In the genomic region with DNA sequence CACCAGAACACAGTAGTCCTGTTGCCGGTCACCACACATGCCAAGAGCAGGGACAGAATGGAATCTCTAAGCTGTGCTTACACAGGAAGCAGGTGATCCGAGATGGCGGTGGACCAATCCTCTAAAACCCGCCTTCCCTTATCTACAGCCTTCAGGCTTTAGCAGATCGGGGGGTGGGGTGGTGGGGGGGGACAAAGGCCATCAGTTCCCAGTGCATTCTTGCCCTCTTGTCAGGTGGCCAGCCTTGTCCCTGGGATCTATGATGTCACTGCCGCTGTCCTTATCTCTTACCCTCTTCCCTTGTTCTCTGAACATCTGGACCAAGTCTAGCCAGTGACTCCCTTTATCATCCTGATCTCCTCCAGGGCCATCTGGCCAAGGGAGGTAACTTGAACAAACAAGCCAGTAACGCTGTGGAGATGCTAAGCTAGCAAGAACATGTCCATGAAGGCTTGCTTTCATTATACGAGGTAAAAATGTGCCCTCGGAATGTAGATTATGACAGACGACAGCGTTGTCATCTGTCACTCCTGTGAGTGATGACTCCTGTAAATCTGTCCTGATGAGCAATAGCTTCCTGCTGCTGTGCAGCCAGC, we compare ENCODE assay signal across 15 mouse cellular contexts. TPM values are rescaled to one million over a fixed set of nuclear protein-coding genes. Genes with fewer than 3 reads are reported as not detected.
DNase-seq lines count a peak whose midpoint lies in the region; ATAC-seq and TF ChIP-seq lines count a peak whose summit lies in the region.
"Had no signal": no experiment of that assay in that cellular context is flagged by ENCODE, and none has a peak within 500 bp of the region (broad histone marks: within the 10 kb centered on the region; RNA-seq: fewer than 3 reads in every experiment).

No protein-coding gene starts in this region.

- H3K4me1 ChIP-seq in intestine, embryonic 16.5 days (ENCODE audit: control insufficient read depth, insufficient read depth, low read length): peaks cover 3% of the 10 kb centered on the region; the same call in 1 of the 2 replicates
- H3K4me1 ChIP-seq in small intestine, adult 2 months (ENCODE audit: control insufficient read depth, insufficient read depth, insufficient read length, low read length): peaks cover 6% of the 10 kb centered on the region; the same call in 1 of the 2 replicates

- no peak for TF ChIP-seq POLR2A in small intestine, adult 2 months (IDR thresholded peaks at IDR 0.05; ENCODE audit: low read depth, low read length)

- TF ChIP-seq CTCF in layer of hippocampus, adult 2 months (conservative IDR thresholded peaks at IDR 0.05): no peak
- no peak for TF ChIP-seq CTCF in small intestine, adult 2 months (IDR thresholded peaks at IDR 0.05; ENCODE audit: extremely low read depth, insufficient read length, insufficient replicate concordance, low read depth, low read length)

- no peak overlapping the region for H3K4me2 ChIP-seq in intestine, embryonic 16.5 days (ENCODE audit: low read depth, low read length)

- DNase-seq in heart, adult 11 months: peak; percentile 91
- DNase-seq in heart, adult 8-10 months (ENCODE audit: low spot score): no peak
- no peak for DNase-seq in layer of hippocampus, adult 2 months (ENCODE audit: low spot score in 2 of 2)
- no peak for DNase-seq in layer of hippocampus, postnatal 10 days (ENCODE audit: low spot score in 2 of 2)
- no peak for DNase-seq in right cerebral cortex, postnatal 25 days
- DNase-seq: cerebellum, adult 11-12 months; kidney, postnatal 25 days; lung, postnatal 36 days; right cerebral cortex, adult 18-20 months had no signal

- peak; percentile 73 for ATAC-seq in intestine, embryonic 16.5 days
- no peak for ATAC-seq in CD4-positive, CD25-positive, alpha-beta regulatory T cell, adult 4 months
- ATAC-seq: forebrain, embryonic 16.5 days had no signal

- H3K9me3 ChIP-seq in intestine, embryonic 16.5 days (ENCODE audit: control insufficient read depth, low read length): no peaks in the 10 kb centered on the region
- H3K9me3 ChIP-seq: embryonic facial prominence, embryonic 10.5 days had no signal

- WGBS in intestine, embryonic 16.5 days: 42% methylated on average over 11 of the region's 11 CpGs
- WGBS in small intestine, adult 2 months: 20% methylated on average over 11 of the region's 11 CpGs

- H3K4me3 ChIP-seq in layer of hippocampus, adult 2 months: no peak overlapping the region
- H3K4me3 ChIP-seq in intestine, embryonic 16.5 days (ENCODE audit: low read length): no peak overlapping the region
- no peak overlapping the region for H3K4me3 ChIP-seq in small intestine, adult 2 months (ENCODE audit: low read depth, low read length)
- H3K4me3 ChIP-seq: embryonic facial prominence, embryonic 10.5 days had no signal

- no peak overlapping the region for H3K9ac ChIP-seq in intestine, embryonic 16.5 days (ENCODE audit: low read depth, low read length)

- H3K27me3 ChIP-seq in intestine, embryonic 16.5 days (replicated peaks; ENCODE audit: control insufficient read depth, insufficient read depth, low read length): no peaks in the 10 kb centered on the region
- H3K27me3 ChIP-seq in small intestine, adult 2 months (ENCODE audit: control insufficient read depth, insufficient read depth, low read length): no peaks in the 10 kb centered on the region

- peak overlapping the region; percentile 83 for H3K27ac ChIP-seq in layer of hippocampus, adult 2 months
- H3K27ac ChIP-seq in intestine, embryonic 16.5 days (ENCODE audit: low read length): no peak overlapping the region
- peak overlapping the region; percentile 54 for H3K27ac ChIP-seq in small intestine, adult 2 months (ENCODE audit: insufficient read depth, low read depth, low read length)
- H3K27ac ChIP-seq: embryonic facial prominence, embryonic 10.5 days had no signal

- peaks cover 10% of the 10 kb centered on the region; the same call in 1 of the 2 replicates for H3K36me3 ChIP-seq in intestine, embryonic 16.5 days (ENCODE audit: control insufficient read depth, insufficient read depth, low read length)
- H3K36me3 ChIP-seq in small intestine, adult 2 months (ENCODE audit: control insufficient read depth, insufficient read depth, low read length): peaks cover 30% of the 10 kb centered on the region

RNA-seq across cellular contexts. Expression of a gene that starts 20.8 kb away (rescaled TPM):
- 100 to 1,000 TPM in 2 of 4 experiments, 10 to 100 TPM in 2; 91.3 to 104 (median 98.7) TPM for total RNA-seq in heart, adult 8-10 months (2022)
- total RNA-seq in layer of hippocampus, adult 2 months (2021): 10 to 100 TPM; 23.1 to 25.2 TPM
- total RNA-seq in layer of hippocampus, postnatal 10 days (2021): 10 to 100 TPM; 13.4 to 16.7 TPM
- polyA plus RNA-seq in intestine, embryonic 16.5 days (2015; fragmentation: Nextera tagmentation; extraction: Ambion mirVana): 69.1 and 69.3 TPM in 2 replicates
- polyA plus RNA-seq in small intestine, adult 2 months (2012; rRNA removed): 3.4 and 10.3 TPM in 2 replicates
- polyA plus RNA-seq in CD4-positive, CD25-positive, alpha-beta regulatory T cell, adult 4 months (2017; shearing (Covaris generic)): 10 to 100 TPM; 15.1 to 15.2 TPM

RNA-seq across cellular contexts. Expression of a gene that starts 33.4 kb away (rescaled TPM):
- 1 to 10 TPM; 5.2 to 8.4 (median 6.0) TPM for total RNA-seq in heart, adult 8-10 months (2022)
- total RNA-seq in layer of hippocampus, adult 2 months (2021): 10 to 100 TPM; 37.9 to 38.8 TPM
- total RNA-seq in layer of hippocampus, postnatal 10 days (2021): 10 to 100 TPM; 25.2 to 28.1 TPM
- polyA plus RNA-seq in intestine, embryonic 16.5 days (2015; fragmentation: Nextera tagmentation; extraction: Ambion mirVana): 1.9 and 2.1 TPM in 2 replicates
- polyA plus RNA-seq in small intestine, adult 2 months (2012; rRNA removed): 11.1 and 16.9 TPM in 2 replicates
- polyA plus RNA-seq in CD4-positive, CD25-positive, alpha-beta regulatory T cell, adult 4 months (2017; shearing (Covaris generic)): under 1 TPM; 0.42 to 0.61 TPM

RNA-seq across cellular contexts. Expression of a gene that starts 38.3 kb away (rescaled TPM):
- total RNA-seq in heart, adult 8-10 months (2022): 10 to 100 TPM in 1 of 4 experiments, 1 to 10 TPM in 3; 7.7 to 11.1 (median 8.6) TPM
- 10 to 100 TPM; 22.8 TPM for total RNA-seq in layer of hippocampus, adult 2 months (2021)
- 10 to 100 TPM; 16.7 to 20.1 TPM for total RNA-seq in layer of hippocampus, postnatal 10 days (2021)
- polyA plus RNA-seq in intestine, embryonic 16.5 days (2015; fragmentation: Nextera tagmentation; extraction: Ambion mirVana): 13.9 and 14.0 TPM in 2 replicates
- polyA plus RNA-seq in small intestine, adult 2 months (2012; rRNA removed): 1.1 and 2.0 TPM in 2 replicates
- 1 to 10 TPM; 6.8 to 7.4 TPM for polyA plus RNA-seq in CD4-positive, CD25-positive, alpha-beta regulatory T cell, adult 4 months (2017; shearing (Covaris generic))

RNA-seq across cellular contexts. Expression of a gene that starts 55.1 kb away (rescaled TPM):
- not detected for total RNA-seq in heart, adult 8-10 months (2022)
- not detected for total RNA-seq in layer of hippocampus, adult 2 months (2021)
- not detected for total RNA-seq in layer of hippocampus, postnatal 10 days (2021)
- polyA plus RNA-seq in intestine, embryonic 16.5 days (2015; fragmentation: Nextera tagmentation; extraction: Ambion mirVana): 0.16 TPM in 1 of 2 replicates, not detected in the other
- polyA plus RNA-seq in small intestine, adult 2 months (2012; rRNA removed): 0.11 and 0.95 TPM in 2 replicates
- not detected for polyA plus RNA-seq in CD4-positive, CD25-positive, alpha-beta regulatory T cell, adult 4 months (2017; shearing (Covaris generic))
- total RNA-seq: left cerebral cortex, postnatal 36 days had no signal
- polyA plus RNA-seq: embryonic facial prominence, embryonic 10.5 days had no signal
